Mouse (Mus musculus) embryonic facial prominence, embryonic 10.5 days (tissue): ENCODE results near the gene March1. TPM values are rescaled to one million over a fixed set of nuclear protein-coding genes. Genes with fewer than 3 reads are reported as not detected.

Experiments
- DNase-seq: peaks from one replicate; pipeline ENCODE4 v3.0.0-alpha.2; 2017; ENCODE audit warnings: low spot score
- H3K27ac ChIP-seq: fragments of 300-500 bp; sonication (generic); replicated peaks from 2 replicates; pipeline ENCODE4 v1.5.1; 2016; ENCODE audit warnings: mild to moderate bottlenecking
- H3K27me3 ChIP-seq: fragments of 300-500 bp; sonication (generic); replicated peaks from 2 replicates; pipeline ENCODE4 v1.6.1; 2016; ENCODE audit warnings: low read depth, mild to moderate bottlenecking; ENCODE audit not compliant: poor library complexity, severe bottlenecking
- H3K36me3 ChIP-seq: fragments of 300-500 bp; sonication (generic); replicated peaks from 2 replicates; pipeline ENCODE4 v1.6.1; 2016; ENCODE audit warnings: mild to moderate bottlenecking, moderate library complexity
- H3K4me1 ChIP-seq: fragments of 300-500 bp; sonication (generic); 2 replicates; pipeline ENCODE4 v1.6.1; 2016
- H3K4me3 ChIP-seq: fragments of 300-500 bp; sonication (generic); 2 replicates; pipeline ENCODE4 v1.5.1; 2016; ENCODE audit warnings: mild to moderate bottlenecking, moderate library complexity
- H3K9me3 ChIP-seq: fragments of 300-500 bp; sonication (generic); 2 replicates; pipeline ENCODE4 v1.6.1; 2016; ENCODE audit warnings: mild to moderate bottlenecking
- WGBS: fragments of 180-500 bp; shearing (Covaris S2); methylation state at CpG from one replicate; pipeline ENCODE4 v1.1.7; 2016; 5-methylcytosine and 5-hydroxymethylcytosine counted together
- polyA plus RNA-seq: library from polyadenylated mRNA; unstranded; fragments of >200 nt; fragmentation: Nextera tagmentation; extraction: Ambion mirVana; gene quantifications from 2 replicates; pipeline ENCODE4 v1.2.1, GENCODE M21; 2016

March1 gene
- polyA plus RNA-seq, 1 experiment from 2014 or later: 0.51 TPM

DNA sequence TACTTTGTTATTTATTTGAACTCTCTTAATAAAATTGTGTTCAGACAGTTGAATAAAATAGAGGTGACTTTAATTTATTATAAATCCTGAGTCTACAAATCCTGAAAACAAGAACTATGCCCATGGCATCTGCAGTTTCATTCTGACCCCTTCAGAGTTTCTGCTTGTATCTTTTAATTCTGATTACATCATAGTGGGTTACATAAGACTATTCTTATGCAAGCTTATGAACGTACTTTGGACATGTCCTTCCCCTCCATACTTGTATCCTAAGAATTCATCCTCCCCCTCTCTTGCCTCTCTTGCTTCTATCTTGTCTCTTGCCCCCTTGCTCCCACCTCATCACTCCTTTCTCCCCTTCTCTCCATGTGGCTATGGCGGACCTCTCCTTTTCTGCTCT is 901.4 kb downstream of the March1 start:
- DNase-seq: no peak
- Histone ChIP-seq H3K4me3 (no peak overlapping the region), H3K36me3 (no peaks in the 10 kb centered on the region), H3K9me3 (no peaks in the 10 kb centered on the region), H3K27ac (no peak overlapping the region), H3K4me1 (no peaks in the 10 kb centered on the region), H3K27me3 (no peaks in the 10 kb centered on the region)
- 87% methylated on average over 2 of the region's 2 CpGs for WGBS

DNA sequence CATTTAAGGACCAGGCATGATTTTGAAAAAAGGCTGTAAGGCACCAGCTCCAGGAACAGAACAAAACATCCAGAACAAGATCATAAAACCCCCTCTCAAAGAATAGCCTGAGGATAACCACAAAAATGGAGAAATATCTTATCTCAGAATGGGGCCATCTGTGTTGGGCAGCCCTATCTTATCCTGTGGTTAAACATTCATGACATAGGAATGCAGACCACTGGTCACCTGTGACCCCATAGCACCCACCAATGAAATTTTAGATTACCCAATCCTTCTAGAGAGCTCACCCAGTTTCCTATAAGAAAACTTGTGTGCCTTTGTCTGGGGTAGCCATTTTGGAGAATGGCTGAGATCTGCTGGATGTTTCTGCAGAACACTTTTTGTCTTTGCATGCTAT is 902.9 kb downstream of the March1 start:
- no peak for DNase-seq
- Histone ChIP-seq H3K4me1 (no peaks in the 10 kb centered on the region), H3K27me3 (no peaks in the 10 kb centered on the region), H3K4me3 (no peak overlapping the region), H3K36me3 (no peaks in the 10 kb centered on the region), H3K27ac (no peak overlapping the region), H3K9me3 (no peaks in the 10 kb centered on the region)
